Mouse (Mus musculus): ENCODE measurements around the gene Pcbp3. TPM values are rescaled to one million over a fixed set of nuclear protein-coding genes. Genes with fewer than 3 reads are reported as not detected.

Gene Pcbp3
- polyA plus RNA-seq, 1 experiment: 0.32 TPM

DNA sequence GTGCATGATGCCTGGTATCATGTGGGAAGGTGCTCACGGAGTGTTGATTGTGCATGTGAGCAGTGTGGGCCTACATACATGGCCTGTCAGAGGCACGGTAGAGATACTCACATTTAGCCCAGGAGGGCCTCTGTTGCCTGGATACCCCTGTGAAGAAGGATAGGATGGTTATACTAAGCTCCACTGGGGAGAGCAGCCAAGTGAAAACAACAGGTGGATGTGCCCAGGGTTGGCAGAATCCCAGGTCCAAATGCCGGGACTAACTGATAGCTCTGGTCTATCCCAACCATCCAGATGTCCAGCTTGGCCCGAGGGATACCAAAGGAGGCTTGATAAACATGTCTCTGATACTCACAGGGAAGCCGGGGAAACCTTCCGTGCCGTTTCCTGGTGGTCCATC, 247.4 kb downstream of the Pcbp3 start:
- H3K27me3 ChIP-seq (ENCODE audit: control insufficient read depth): no peaks in the 10 kb centered on the region
- no peaks in the 10 kb centered on the region for H3K4me1 ChIP-seq (ENCODE audit: control insufficient read depth)
- H3K9me3 ChIP-seq (ENCODE audit: control insufficient read depth, low read length): no peaks in the 10 kb centered on the region
- H3K36me3 ChIP-seq (ENCODE audit: control insufficient read depth): no peaks in the 10 kb centered on the region
- TF ChIP-seq TAL1 (IDR thresholded peaks at IDR 0.05; ENCODE audit: low read length) (no peak), GATA1 (IDR thresholded peaks at IDR 0.05; ENCODE audit: low read length) (no peak)
- H3K4me3 ChIP-seq (replicated peaks): no peak overlapping the region

DNA sequence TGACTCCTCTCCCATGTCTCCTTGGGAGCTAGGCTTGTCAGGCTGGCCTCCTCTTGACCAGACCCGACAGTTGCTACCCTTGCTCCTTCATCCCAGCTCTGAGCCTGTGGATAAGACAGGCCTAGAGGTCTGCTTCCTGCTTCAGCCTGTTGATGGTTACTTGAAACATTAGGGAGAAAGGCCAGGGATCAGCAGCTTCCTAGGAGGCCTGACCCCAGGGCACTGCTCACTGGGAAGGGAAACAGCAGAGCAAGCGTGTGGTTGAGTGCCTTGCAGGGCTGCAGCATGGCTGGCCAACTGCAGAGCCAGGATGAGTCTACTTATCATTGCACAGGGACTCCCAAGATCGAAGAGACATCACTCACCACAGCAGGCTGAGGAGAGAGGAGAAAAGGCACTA, 249.2 kb downstream of the Pcbp3 start:
- Histone ChIP-seq H3K27me3 (ENCODE audit: control insufficient read depth) (no peaks in the 10 kb centered on the region), H3K9me3 (ENCODE audit: control insufficient read depth, low read length) (no peaks in the 10 kb centered on the region), H3K36me3 (ENCODE audit: control insufficient read depth) (no peaks in the 10 kb centered on the region), H3K4me3 (replicated peaks) (no peak overlapping the region), H3K4me1 (ENCODE audit: control insufficient read depth) (no peaks in the 10 kb centered on the region)
- TF ChIP-seq GATA1 (IDR thresholded peaks at IDR 0.05; ENCODE audit: low read length): no peak
- no peak for TF ChIP-seq TAL1 (IDR thresholded peaks at IDR 0.05; ENCODE audit: low read length)

Other genes starting within 250 kb of the Pcbp3 start
- gene Col6a1, start 235.7 kb downstream of the Pcbp3 start, polyA plus RNA-seq (2012): not detected in 2 replicates
- gene Slc19a1, start 70.4 kb upstream of the Pcbp3 start, polyA plus RNA-seq (2012): 0.46 and 0.96 TPM in 2 replicates
- 0.45 and 0.66 TPM in 2 replicates for gene Col18a1, start 204.7 kb upstream of the Pcbp3 start, polyA plus RNA-seq (2012)

Data from erythroblast, embryonic 14.5 days (primary cell).